Mouse (Mus musculus): ENCODE data around the gene Ankrd11.

The Ankrd11 gene

DNA sequence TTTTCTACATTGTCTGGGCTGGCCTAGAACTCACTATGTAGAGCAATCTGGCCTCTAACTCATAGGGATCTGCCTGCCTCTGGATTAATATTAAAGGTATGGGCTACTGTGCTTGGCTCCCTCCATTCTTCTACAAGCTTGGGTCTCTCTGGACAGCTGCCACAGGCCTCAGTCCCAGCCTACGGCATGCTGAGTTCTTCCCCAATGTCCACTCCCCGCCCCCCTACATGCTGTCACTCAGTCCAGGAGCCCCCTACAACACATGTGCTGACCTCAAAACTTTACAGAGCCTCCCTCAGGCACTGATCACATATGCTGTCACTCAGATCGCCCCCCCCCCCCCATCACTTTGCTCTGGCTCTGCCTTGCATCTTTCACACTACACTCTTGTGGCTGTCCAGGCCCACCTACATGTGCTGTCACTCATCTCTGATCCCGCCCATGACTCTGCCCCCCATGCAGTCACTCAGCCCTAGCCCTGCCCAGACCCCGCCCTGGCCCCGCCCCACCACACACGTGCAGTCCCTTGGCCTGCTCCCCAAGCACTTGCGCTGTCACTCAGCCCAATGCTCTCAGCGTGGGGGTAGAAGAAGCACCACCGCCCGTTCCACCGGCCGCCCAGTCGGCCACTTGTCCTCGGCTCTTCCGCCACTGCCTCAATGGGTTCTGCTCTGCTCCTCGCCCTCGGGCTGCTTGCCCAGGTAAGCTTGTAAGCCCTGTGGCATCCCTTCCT lies 194.1 kb downstream of the Ankrd11 start, which contains the start of gene Cdh15:
TSS of gene Cdh15 (plus strand) at position 138 of the 733 bp plus-strand sequence.
- peak; percentile 68 for DNase-seq (ENCODE audit: low spot score)

DNA sequence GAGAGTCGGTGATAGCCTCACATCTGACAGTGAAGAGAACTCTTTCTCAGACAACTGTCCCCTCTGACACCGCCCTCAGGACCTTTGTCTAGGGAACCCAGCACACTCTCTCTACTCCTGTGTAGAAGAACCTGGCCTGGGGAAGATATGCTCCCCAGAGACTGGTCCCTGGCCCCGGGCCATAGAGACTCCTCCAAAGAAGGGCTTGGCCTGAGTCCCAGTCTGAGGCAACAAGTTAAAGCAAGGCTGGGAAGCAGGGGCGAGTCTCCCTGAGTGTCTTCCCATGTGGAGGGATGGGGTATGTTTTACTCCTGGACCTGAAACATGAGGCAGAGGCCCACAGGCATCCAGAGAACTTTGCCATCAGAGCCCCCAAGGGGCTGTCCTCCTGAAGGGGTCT lies 196.4 kb downstream of the Ankrd11 start:
- DNase-seq (ENCODE audit: low spot score): no peak

GRCm38 (mm10) chr8:122844161-122844560 lies 197.9 kb downstream of the Ankrd11 start:
- DNase-seq (ENCODE audit: low spot score): no peak

DNA sequence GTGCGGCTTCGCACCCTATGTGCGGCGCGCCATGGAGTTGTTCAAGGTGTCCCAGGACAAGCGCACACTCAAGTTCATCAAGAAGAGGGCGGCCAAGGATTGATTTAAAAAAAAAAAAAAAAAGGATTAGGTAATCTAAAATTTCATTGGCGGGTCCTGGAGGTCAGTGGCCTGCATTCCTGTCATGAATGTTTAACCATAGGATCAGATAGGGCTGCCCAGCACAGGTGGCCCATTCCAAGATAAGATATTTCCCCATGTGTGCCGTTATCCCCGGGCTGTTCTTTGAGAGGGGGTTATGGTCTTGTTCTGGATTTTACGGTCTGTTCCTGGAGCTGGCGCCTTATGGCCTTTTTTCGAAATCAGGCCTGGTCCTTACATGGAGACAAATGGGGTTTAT lies 205.4 kb downstream of the Ankrd11 start:
- peak; percentile 68 for DNase-seq (ENCODE audit: low spot score)

GRCm38 (mm10) chr8:122836199-122836598 lies 205.9 kb downstream of the Ankrd11 start:
- DNase-seq (ENCODE audit: low spot score): no peak

DNA sequence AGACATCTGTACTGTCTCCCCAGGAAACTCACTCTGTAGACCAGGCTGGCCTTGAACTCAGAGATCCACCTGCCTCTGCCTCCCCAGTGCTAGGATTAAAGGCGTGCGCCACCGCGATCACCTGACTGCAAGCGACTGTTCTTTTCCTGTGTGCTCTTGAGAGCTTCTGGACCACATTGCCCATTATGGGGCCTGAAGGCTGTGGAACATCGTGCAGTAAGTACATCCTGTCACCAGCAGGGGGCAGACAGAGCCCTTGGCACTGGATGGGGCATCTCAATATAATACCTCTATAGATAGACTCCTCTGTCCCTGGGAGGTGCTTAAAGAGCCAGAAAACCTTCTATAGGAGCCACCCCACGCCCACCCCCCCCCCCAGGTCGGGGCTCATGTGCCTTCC lies 207.1 kb downstream of the Ankrd11 start:
- peak; percentile 47 for DNase-seq (ENCODE audit: low spot score)

- no peak for DNase-seq (ENCODE audit: low spot score)
Observed at GRCm38 (mm10) chr8:122834416-122834815, 207.7 kb downstream of the Ankrd11 start.
